In genomic region chr7:90787945-90788344, GRCm38 (mm10) we compare ENCODE assay signal across 23 mouse cellular contexts.
DNase-seq lines count a peak whose midpoint lies in the region; ATAC-seq lines count a peak whose summit lies in the region.
"Had no signal": no experiment of that assay in that cellular context is flagged by ENCODE, and none has a peak within 500 bp of the region (broad histone marks: within the 10 kb centered on the region; RNA-seq: fewer than 3 reads in every experiment).

No protein-coding gene starts in this region.

- no peaks in the 10 kb centered on the region for H3K36me3 ChIP-seq in heart, embryonic 14.5 days (ENCODE audit: control insufficient read depth, insufficient read depth, low read length)
- H3K36me3 ChIP-seq in heart, embryonic 12.5 days, result no peaks in the 10 kb centered on the region
- H3K36me3 ChIP-seq in midbrain, embryonic 13.5 days, result no peaks in the 10 kb centered on the region
- no peaks in the 10 kb centered on the region for H3K36me3 ChIP-seq in midbrain, embryonic 15.5 days (replicated peaks)
- H3K36me3 ChIP-seq: G1E; heart, embryonic 10.5 days had no signal

- H3K27me3 ChIP-seq in heart, embryonic 14.5 days (ENCODE audit: control insufficient read depth, insufficient read depth, low read length), result no peaks in the 10 kb centered on the region
- H3K27me3 ChIP-seq in heart, embryonic 12.5 days (replicated peaks), result no peaks in the 10 kb centered on the region
- no peaks in the 10 kb centered on the region for H3K27me3 ChIP-seq in midbrain, embryonic 13.5 days
- H3K27me3 ChIP-seq in midbrain, embryonic 15.5 days (replicated peaks), result no peaks in the 10 kb centered on the region
- H3K27me3 ChIP-seq: forebrain, embryonic 13.5 days had no signal

- no peak overlapping the region for H3K27ac ChIP-seq in heart, embryonic 14.5 days (replicated peaks in 1 of 2; ENCODE audit: control insufficient read depth in 1 of 2, insufficient read depth in 1 of 2, low read depth in 2 of 2, low read length in 2 of 2)
- no peak overlapping the region for H3K27ac ChIP-seq in heart, embryonic 12.5 days (ENCODE audit: poor library complexity, severe bottlenecking)
- no peak overlapping the region for H3K27ac ChIP-seq in midbrain, embryonic 13.5 days
- no peak overlapping the region for H3K27ac ChIP-seq in midbrain, embryonic 15.5 days
- H3K27ac ChIP-seq: forebrain, embryonic 13.5 days; heart, embryonic 10.5 days had no signal

- H3K9ac ChIP-seq in heart, embryonic 14.5 days (ENCODE audit: low read length), result no peak overlapping the region
- H3K9ac ChIP-seq in heart, embryonic 12.5 days, result no peak overlapping the region
- no peak overlapping the region for H3K9ac ChIP-seq in midbrain, embryonic 13.5 days (replicated peaks)
- H3K9ac ChIP-seq in midbrain, embryonic 15.5 days, result no peak overlapping the region
- H3K9ac ChIP-seq: forebrain, embryonic 13.5 days had no signal

- 94% methylated on average over 1 of the region's 1 CpGs for WGBS in heart, embryonic 14.5 days
- WGBS in heart, embryonic 12.5 days, result 87% methylated on average over 1 of the region's 1 CpGs
- WGBS in midbrain, embryonic 13.5 days, result 96% methylated on average over 1 of the region's 1 CpGs
- 98% methylated on average over 1 of the region's 1 CpGs for WGBS in midbrain, embryonic 15.5 days

- ATAC-seq in cerebellum, adult (ENCODE audit: insufficient number of reproducible peaks, low FRiP score, low TSS enrichment), result peak; percentile 20; the same call in 1 of the 2 replicates
- 0 out of 2 replicates have a peak, but pooled peaks have one; percentile 21 for ATAC-seq in heart, embryonic 14.5 days (ENCODE audit: insufficient number of reproducible peaks, insufficient read depth, low FRiP score, low read depth)
- ATAC-seq in heart, embryonic 12.5 days (ENCODE audit: insufficient number of reproducible peaks, low FRiP score), result no peak
- 0 out of 2 replicates have a peak, but pooled peaks have one; percentile 30 for ATAC-seq in midbrain, embryonic 13.5 days
- ATAC-seq in midbrain, embryonic 15.5 days (replicated peaks), result no peak
- ATAC-seq: CD4-positive, CD25-positive, alpha-beta regulatory T cell, adult 4 months; forebrain, embryonic 13.5 days; hindbrain, embryonic 16.5 days; inflammation-experienced regulatory T-cells, adult 6 months; intestine, postnatal 0 days had no signal

- no peak overlapping the region for H3K4me3 ChIP-seq in heart, embryonic 14.5 days (ENCODE audit: control insufficient read depth in 1 of 2, insufficient read depth in 1 of 2, low read depth in 1 of 2, low read length in 2 of 2)
- H3K4me3 ChIP-seq in heart, embryonic 12.5 days, result no peak overlapping the region
- H3K4me3 ChIP-seq in midbrain, embryonic 13.5 days (replicated peaks), result no peak overlapping the region
- no peak overlapping the region for H3K4me3 ChIP-seq in midbrain, embryonic 15.5 days
- H3K4me3 ChIP-seq: forebrain, embryonic 13.5 days; heart, embryonic 10.5 days had no signal

- no peak overlapping the region for H3K4me2 ChIP-seq in heart, embryonic 14.5 days (ENCODE audit: low read length)
- H3K4me2 ChIP-seq in heart, embryonic 12.5 days, result no peak overlapping the region
- no peak overlapping the region for H3K4me2 ChIP-seq in midbrain, embryonic 13.5 days (replicated peaks)
- H3K4me2 ChIP-seq in midbrain, embryonic 15.5 days, result no peak overlapping the region
- H3K4me2 ChIP-seq: forebrain, embryonic 13.5 days had no signal

- DNase-seq in cerebellum, postnatal 14 days, result no peak
- no peak for DNase-seq in frontal cortex, postnatal 14 days (ENCODE audit: low spot score in 2 of 2)
- DNase-seq: adrenal gland, adult 8-10 months; adrenal gland, postnatal 36 days; B cell, adult 2 months; cerebellum, adult 11 months; cerebellum, adult 8-10 months; cerebellum, postnatal 25 days; heart, adult 18-20 months; heart, postnatal 4 days; kidney, adult 8-10 months had no signal

- no peaks in the 10 kb centered on the region for H3K4me1 ChIP-seq in heart, embryonic 14.5 days (ENCODE audit: control insufficient read depth in 2 of 2, insufficient read depth in 2 of 2, low read length in 2 of 2)
- H3K4me1 ChIP-seq in heart, embryonic 12.5 days (replicated peaks), result no peaks in the 10 kb centered on the region
- H3K4me1 ChIP-seq in midbrain, embryonic 13.5 days (replicated peaks), result no peaks in the 10 kb centered on the region
- H3K4me1 ChIP-seq in midbrain, embryonic 15.5 days, result no peaks in the 10 kb centered on the region
- H3K4me1 ChIP-seq: forebrain, embryonic 13.5 days; heart, embryonic 10.5 days had no signal

- no peaks in the 10 kb centered on the region for H3K9me3 ChIP-seq in heart, embryonic 14.5 days (ENCODE audit: control insufficient read depth, low read length)
- H3K9me3 ChIP-seq in heart, embryonic 12.5 days (replicated peaks), result no peaks in the 10 kb centered on the region
- H3K9me3 ChIP-seq in midbrain, embryonic 13.5 days, result no peaks in the 10 kb centered on the region
- H3K9me3 ChIP-seq in midbrain, embryonic 15.5 days, result no peaks in the 10 kb centered on the region
- H3K9me3 ChIP-seq: forebrain, embryonic 13.5 days; G1E; heart, embryonic 10.5 days had no signal

Comparison
In these comparisons a context has a peak if more than half of its experiments do, and no peak if none do; other contexts are left out.
1. ATAC-seq: peak in cerebellum, adult (single experiment), heart, embryonic 14.5 days (single experiment) and midbrain, embryonic 13.5 days (single experiment); none in heart, embryonic 12.5 days (single experiment) and midbrain, embryonic 15.5 days (single experiment).